Mouse (Mus musculus) T-helper 2 cell (primary cell): ENCODE results near the gene Apmap.

Experiments used
- in situ Hi-C: fragments of 300-600 bp; cut with MboI, MseI; formaldehyde crosslinking; loops from one replicate; pipeline ENCODE4 v1.15.1; 2025; ENCODE audit warnings: high pct_unique_total_duplicates

The Apmap gene

DNA sequence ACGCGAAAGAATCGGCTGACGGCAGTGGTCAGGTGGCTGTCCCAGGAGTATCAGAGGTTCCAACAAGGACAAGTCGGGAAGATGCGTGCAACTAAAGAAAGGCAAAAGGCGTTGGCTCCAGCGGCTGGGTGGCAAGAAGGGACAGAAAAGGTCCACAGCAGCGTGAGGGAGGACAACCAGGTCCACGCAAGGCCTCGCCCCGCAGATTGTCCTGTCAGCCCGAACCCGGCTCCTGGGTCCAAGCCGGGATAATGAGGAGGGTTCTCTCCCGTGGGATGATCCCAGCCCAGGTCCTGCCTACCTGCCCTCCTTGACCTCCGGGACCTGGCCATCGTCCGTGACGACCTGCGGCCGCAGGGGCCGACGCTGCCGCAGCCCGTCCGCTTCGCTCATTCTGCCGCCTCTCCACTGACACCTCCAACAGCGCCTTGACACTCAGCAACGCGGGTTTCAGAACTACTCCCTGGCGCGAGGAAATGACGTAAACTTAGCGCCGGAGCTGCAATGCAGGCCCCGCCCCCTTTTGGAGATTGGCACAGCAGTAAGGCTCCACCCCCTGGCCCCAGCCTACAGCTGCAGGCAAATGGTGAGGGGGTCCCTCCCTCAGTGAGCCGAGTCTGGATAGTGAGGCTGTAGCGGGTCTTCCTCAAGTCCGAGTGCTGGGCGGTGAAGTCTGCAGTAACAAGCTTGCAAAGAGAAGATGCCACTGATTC lies at the start of gene Apmap:
TSS of gene Apmap (minus strand) at position 481 of the 713 bp plus-strand sequence.
- in situ Hi-C loops, result loop anchor here (5.0 kb wide), 1 partner anchor 36 kb away; the partner anchor contains the start of gene Cst7

DNA sequence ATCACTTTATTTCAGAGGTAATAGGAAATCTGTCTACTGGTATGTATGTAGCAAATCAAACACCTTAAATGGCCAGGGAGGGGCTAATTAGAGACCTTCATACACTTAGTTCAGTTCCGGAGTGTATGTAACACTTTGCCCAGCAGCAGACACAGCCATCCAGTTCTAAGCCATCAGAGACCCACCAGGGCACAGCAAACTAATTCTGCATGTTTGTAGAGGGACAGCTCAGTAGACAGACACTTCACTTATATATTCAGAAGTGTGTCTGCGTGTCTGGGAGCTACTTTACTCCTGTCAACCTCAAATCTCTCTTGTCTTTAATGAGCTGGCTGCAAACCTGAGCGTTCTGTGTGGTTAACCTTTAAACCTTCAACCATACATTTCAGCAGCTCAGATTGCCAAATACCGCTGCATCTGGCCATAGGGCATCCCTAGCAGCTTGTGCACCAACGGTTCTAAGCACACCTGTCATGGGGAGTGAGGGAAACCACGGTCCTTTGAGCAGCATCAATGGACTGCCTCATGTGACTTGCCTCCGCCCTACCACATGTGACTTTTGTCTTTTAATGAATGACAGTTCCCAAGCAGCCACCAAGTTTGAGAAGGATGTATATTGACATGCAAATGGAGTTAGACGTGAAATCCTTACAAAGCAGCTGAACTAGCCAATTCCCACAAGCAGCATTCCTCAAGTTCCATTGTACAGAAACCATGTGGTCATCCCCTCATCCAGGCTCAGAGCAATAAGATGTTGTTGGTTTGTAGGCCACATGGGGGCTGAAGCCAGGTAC lies 48.8 kb upstream of the Apmap start:
- in situ Hi-C loops, result no loop called here

DNA sequence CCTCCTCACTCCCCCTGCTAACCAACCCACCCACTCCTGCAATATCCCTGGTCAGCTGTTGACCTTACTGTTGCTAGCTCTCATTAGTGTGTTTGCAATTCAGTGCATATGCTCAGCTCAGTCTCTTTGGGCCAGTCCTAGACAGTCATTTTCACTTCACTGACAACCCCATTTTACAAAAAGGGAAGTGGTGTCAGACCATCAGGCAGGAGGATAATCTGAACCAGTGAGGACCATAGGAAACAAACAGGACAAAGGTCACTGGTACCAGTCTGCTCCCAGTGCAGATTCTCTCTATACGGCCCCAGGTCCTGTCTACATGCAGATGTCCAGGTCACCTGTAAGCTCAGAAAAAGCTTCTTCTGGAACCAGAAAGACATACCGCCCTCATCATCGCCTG lies 47.7 kb upstream of the Apmap start:
- in situ Hi-C loops, result no loop called here

DNA sequence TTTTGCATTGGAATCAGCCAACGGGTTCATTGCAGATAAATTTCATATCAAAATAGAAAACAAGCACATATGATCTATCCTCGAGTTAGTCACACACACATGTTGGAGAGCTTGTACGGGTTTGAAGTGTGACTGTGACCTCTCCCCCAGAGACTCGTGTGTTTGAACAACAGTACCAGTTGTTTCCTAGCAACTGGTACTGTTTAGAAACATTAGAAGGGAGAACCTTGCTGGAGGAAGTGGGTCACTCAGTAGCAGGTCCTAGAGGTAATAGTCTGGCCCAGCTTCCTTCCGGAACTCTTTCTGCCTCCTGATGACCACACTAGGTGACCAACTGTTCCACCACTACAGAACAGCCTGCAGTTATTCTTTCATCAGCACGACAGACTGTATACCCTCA lies 46.9 kb upstream of the Apmap start:
- in situ Hi-C loops, result no loop called here

DNA sequence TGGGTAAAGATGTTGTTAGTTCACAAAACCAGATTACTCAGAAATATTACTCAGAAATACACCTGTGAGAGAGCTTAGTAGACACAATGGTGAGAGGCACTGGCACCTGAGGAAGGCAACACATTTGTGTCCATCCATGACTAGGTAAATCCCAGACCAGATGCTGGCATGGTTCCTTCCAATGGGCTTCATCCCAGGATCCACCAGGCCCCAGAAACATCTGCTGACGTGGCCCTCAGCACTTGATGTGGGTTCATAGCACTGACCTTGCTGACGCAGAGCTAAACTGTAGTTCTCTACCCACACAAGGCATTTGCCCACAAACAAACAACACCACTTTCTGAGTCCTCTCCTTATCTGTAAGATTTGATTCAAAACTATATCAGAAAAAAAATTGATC lies 46.4 kb upstream of the Apmap start:
- in situ Hi-C loops, result no loop called here

DNA sequence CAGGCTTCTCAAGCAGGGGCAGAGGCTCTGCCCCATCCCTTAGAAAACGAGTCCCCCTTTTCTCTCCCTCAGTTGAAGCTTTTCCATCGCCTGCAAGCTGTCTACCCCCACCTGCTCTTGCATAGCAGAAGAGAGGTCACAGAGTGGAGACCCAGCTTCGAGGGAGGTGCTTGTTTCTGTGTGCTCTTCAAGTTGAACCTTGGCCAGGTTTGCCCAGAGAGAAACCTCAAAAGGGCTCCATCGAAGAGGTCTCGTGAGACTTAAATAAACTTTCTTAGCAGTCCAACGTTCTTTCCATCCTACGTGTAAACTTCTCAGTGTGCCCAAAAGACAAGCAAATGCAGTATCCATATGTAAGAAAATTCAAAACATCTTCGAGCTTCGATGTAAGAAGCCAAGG lies 43.0 kb upstream of the Apmap start:
- in situ Hi-C loops, result no loop called here

DNA sequence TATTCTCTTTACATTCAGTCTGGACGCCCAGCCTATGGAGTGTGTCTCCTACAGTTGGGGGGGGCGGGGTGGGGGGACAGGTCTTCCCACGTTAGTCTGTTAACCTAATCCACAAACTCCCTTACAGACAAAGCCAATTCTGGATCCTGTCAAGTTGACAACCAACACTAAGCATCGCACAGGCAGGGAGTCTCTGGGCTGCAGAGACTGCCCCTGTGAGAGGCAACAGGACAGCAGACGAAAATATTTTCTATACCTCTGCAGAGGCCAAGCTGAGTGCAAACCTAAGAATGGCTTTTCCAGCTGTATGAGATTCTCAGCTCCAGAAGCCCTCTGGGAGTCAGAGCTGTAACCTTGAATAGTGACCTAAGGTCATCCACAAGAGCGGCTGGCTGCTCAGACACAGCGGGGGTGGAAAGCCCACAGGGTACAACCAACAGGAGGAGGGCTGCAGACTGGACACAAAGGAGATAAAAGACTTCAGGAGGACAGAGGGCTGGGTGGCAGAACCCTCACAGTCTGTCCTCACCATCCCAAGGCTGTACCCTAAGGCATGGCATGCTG lies 42.2 kb upstream of the Apmap start:
- in situ Hi-C loops, result no loop called here

DNA sequence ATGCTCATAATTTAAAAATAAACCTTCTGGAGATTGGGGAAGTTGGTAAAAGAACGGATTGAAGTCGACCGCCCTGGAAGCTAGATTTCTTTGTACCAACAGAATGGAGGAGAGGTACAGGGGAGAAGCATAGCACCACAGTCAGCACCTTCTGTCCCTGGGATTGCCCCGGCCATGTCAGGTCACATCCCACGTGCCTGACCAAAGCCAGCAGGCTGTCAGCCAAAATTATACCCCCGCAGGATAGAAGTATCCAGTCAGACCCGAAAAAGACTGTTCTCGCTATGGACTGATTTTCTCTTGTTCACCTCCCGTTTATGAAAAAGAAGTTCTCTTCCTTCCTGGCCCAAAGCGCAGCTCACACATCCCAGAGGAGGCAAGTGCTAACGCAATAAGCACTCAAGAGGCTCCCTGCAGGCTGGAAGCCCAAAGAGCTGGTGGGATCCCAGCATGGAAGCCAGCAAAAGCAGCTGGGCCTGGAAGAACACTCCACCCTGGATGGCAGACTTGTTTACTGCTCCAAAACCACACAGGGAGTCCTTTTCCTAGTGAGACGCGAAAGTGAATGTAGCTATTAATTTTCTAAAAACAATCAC lies 40.0 kb upstream of the Apmap start:
- in situ Hi-C loops, result no loop called here

DNA sequence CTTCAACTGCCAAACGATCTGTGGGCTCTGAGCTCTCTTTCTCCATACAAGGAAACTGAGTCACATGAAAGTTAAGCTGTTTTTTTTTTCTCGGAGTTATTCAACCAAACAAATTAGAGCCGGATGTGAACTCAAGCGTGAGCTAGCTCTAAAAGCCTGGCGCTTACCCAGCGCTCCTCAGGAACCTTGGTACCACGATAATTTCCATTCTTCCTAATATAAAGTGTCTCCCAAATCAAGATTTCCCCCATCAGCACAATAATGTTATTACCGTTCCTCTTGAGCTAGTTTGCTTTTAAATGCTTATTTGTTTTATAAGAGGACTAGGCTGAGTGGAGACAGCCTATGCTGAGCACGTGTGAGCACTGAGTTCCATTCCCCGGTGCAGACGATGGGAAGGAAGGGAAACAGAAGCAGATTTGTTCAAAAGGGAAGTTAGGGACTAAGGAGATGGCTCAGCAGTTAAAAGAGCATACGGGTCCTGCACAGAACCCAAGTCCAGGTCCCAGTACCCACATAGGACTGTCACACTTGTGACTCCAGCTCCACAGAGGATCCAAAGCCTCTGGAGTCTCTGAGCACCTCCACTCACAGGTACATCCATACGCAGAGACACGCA lies 39.4 kb upstream of the Apmap start:
- in situ Hi-C loops, result no loop called here

DNA sequence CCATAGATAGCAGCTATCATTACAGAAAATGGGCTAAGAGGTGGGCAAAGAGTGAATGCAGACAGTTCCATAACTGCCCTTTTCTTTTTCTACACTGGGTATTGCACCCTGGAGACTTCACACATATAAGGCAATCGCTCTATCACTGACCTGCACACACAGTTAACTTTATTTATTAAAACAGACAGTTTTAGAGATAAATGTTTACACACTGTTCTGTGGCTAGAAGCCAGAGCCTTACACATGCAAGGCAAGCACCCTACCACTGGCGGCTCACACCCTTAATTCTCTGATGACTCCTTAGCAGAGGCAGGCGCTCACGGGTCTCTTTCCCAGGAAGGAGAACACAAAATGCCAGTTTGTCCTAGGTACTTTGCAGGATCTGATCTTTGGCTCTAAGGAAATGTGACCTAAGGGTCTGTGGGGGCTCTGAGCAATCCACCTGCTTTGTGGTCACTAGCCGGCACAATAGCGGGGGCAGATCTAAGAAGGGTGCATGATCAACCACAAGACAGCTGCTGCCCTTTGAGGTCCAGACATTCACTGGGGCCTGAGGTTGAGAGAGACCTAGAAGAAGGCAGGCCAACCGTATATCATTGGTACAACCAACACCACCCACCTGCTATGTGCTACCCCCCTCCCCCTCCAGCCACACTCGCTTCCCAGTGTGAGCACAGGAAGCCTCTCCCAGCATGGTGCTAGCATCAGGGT lies 38.2 kb upstream of the Apmap start:
- in situ Hi-C loops, result no loop called here

DNA sequence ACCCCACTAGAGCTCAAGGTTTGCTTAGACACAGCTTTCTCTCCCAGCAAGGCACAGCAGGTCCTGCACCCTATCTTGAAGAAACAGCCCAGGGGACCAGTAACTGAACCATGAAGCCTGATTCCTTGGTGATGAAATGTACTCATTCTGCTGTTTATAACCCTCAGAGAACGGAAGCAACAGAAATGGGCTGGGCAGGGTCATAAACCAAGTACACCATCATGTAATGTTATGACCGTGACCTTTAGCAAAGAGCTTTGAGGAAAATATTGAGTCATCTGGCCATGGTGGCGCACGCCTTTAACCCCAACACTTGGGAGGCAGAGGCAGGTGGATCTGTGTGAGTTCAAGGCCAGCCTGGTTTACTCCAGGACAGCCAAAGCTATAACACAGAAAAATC lies 36.9 kb upstream of the Apmap start:
- in situ Hi-C loops, result no loop called here

DNA sequence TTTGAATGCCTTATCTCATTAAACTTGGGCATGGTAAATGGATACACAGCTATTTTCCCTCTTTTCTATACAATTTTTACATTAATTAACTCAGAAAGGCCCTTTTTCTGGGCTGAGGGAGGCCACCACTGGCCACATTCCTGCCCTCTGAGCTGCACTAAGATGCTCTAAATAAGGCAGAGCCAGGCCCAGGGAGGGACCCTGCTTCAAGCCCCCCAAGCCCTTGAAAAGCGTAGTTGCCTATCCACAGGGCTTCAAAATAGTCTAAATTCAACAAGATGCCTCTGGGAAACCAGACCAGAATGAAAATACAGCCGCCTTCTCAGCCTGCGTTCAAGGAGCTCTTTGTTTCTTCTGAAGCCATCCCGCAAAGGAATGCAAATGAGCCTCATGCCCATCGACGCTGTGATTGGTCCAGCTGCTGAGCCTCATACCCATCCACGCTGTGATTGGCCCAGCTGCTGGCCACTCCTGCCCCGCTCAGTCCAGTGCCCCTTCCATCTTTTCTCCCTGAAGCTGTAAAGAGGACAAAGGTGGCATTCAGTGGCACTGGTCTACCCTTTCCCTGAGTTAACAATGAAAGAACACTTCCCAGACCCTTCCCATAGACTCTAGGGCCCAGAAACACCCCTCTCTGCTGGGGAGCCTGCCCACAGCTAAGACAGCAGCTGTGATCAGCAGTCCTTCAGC lies 35.5 kb upstream of the Apmap start:
- in situ Hi-C loops, result no loop called here

DNA sequence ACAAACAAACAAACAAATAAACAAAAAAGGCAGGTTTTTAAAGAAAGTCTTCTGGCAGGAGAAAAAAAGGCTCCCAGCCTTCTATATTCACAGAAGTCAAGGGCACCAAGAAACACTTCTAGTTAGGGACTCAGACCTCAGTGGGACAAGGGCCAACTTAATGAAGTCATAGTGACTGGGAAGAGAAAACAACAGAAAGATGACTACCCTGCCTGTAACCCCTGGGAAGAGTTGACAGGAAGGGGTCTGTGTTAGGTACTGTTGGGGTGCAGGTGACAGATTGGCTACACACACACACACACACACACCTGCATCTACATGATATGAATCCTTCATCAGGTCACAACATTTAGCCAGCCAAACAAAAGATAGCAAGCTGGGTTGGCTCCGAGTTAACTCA lies 34.8 kb upstream of the Apmap start:
- in situ Hi-C loops, result no loop called here

DNA sequence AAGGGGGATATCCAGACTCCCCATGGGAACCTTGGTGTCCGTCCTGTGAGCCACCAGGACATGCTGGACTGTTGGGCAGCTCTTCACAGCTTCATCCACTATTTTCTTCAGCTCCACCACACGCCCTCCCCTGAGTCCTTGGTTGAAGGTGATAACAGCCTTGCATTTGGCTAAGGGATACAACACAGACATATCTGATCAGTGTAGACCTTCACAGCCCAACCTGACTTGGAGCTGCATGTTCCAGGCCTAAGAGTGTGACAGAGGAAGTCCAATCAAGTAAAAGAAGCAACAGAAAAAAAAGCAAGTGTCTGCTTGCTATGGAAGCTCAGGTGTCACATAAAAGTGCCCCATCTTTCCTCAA lies 30.0 kb upstream of the Apmap start:
- in situ Hi-C loops, result no loop called here

DNA sequence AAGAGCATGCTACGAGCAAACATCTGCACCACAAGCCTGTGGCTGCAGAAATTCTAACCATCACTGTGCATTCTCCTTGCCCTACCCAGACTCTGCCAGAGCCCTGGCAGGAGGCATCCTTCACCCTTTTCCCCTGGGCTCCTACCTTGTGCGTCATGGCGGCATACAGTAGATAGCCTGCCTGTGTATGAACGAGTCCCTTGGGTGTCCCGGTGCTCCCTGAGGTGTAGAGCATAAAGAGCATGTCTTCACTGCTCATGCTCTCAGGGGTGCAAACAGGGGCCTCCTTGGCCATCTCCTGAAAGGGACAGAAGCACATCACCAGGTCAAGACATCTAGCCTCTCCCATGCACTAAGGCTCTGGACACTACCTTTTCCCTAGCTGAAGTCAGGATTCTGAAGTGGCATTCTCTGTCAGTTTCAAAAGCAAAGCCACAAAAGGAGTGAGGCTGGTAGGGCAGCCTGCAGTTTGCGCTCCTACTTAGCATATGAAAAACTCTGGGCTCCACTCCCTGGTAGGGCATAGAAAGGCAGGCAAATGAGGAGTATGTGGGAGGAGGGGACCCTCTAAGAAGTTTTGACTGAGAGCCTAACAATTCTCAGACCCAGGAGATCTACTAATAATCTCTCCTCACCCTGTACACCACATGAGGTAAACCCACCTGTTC lies 29.5 kb upstream of the Apmap start:
- in situ Hi-C loops, result no loop called here

DNA sequence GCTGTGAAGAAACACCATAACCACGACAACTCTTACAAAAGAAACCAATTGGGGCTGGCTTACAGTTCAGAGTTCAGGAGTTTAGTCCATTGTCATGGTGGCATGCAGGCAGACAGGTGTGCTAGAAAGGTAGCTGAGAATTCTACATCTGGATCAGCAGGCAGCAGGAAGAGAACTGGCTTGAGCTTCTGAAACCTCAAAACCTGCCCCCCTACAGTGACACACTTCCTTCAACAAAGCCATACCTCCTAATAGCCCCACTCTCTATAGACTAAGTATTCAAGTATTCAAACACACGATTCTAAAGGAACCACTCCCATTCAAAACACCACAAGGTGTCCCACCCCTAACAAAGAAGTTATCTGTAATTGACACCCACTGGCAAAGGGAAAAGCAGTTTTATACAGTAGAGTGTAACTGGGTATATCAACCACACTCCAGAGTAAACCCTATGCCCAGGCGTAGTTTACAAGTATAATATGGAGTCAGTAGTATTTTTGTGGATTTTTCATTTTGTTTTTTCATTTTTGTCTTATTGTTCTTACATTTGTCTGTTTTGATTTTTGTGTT lies 27.6 kb upstream of the Apmap start:
- in situ Hi-C loops, result no loop called here

DNA sequence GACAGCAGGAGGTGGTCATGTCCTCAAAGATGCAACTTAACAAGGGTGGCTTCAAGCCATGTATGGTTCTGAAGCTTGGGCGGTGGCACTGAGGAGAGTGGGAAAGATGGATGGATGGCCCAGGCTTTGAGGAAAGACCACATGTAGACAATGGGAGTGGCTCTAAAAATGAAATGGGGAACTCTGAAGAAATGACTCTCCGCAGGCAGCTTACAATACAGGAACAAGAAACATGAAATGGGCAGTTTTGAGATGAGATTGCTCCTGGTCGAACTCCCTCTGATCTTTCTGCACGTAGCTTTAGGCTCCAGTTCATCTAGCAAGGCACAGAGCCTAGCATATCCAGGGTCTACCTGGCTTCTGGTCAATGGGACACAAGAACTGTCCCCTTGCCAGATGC lies 20.9 kb upstream of the Apmap start:
- in situ Hi-C loops, result no loop called here

DNA sequence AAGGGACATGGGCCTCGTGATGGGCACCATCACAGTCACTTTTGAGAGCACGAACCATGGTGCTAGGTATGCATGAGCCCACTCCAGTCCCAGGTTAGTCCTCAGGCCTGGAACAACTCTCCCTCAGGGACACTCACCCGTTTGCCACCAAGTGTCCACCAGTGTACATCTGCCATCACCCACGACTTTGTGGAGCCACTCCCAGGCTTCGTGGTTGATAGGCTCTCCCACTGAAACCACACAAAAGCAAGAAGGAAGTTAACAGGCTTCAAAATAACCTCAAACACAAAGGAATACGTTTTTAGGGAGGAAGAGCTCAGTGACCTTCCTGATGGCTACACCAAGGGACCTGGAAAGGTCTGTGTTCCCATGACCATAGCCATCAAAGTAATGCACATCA lies 18.8 kb upstream of the Apmap start:
- in situ Hi-C loops, result no loop called here

DNA sequence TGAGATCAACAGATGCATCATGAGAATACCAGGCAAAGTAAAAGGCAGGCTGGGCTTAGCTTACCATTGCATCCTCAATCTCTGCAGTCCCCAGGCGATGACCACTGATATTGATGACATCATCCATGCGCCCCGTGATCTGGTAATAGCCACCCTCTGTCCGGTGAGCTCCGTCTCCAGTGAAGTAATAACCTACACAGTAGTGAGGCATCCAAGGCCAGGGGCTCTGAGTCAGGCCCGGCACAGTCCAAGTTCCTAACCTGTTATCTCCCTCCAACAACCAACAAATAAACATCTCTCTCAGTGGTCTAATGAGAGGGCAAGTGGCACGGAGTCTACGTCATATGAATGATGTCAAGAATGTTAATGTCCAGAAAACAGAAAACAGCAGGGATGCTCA lies 16.6 kb upstream of the Apmap start:
- in situ Hi-C loops, result no loop called here

DNA sequence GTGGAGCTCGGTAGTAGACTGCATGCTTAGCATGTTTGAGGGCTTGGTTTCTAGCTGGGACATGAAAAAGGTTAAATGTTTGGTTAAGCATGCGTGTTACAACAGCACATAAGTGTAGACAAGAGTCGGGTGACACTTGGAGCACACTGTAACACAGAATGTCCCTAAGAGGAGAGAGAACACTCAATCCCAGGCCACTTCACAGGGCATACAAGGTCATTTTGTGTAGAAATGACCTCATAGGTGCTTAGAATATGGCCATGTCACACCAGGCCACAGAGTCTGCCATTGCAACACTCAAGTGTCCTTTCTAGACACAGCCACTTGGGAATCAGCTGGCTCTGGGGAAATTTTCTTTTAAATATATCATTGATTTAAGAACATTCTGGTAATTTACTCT lies 15.6 kb upstream of the Apmap start:
- in situ Hi-C loops, result no loop called here
